Mouse (Mus musculus) MEL (cell line): Measurements from ENCODE around the gene Cyp2c23. TPM values are rescaled to one million over a fixed set of nuclear protein-coding genes. Genes with fewer than 3 reads are reported as not detected.
A peak's percentile ranks its signal among the peaks of the same experiment; 100 is the strongest.

Experiments used
- DNase-seq: peaks from one replicate; pipeline ENCODE4 v3.0.0; 2011; ENCODE audit warnings: low read depth, low spot score
- H3K27ac ChIP-seq: 2 replicates; pipeline ENCODE4 v1.5.1; 2012; ENCODE audit warnings: low read depth, mild to moderate bottlenecking, control low read depth, low read length, moderate library complexity; ENCODE audit not compliant: control insufficient read depth
- H3K27me3 ChIP-seq, 2 experiments: fragments of 150-350 bp in 1 of 2; sonication (generic) in 1 of 2; 2 replicates each; pipeline ENCODE4 v1.6.1; 2012; ENCODE audit warnings: low read length in 2 of 2, mild to moderate bottlenecking in 2 of 2, improper control_type of control experiment in 1 of 2, moderate library complexity in 1 of 2; ENCODE audit not compliant: insufficient read depth in 2 of 2, control insufficient read depth in 1 of 2
- H3K36me3 ChIP-seq, 2 experiments: 2 replicates each; pipeline ENCODE4 v1.6.1; 2012 to 2014; ENCODE audit warnings: low read length in 2 of 2, improper control_type of control experiment in 1 of 2, inconsistent platforms in 1 of 2, mild to moderate bottlenecking in 1 of 2; ENCODE audit not compliant: insufficient read depth in 2 of 2, control insufficient read depth in 1 of 2
- H3K4me1 ChIP-seq, 2 experiments: fragments of 150-350 bp in 1 of 2; sonication (generic) in 1 of 2; 2 replicates each; pipeline ENCODE4 v1.6.1; 2012; ENCODE audit warnings: low read length in 2 of 2, improper control_type of control experiment in 1 of 2, mild to moderate bottlenecking in 1 of 2; ENCODE audit not compliant: insufficient read depth in 2 of 2, control insufficient read depth in 1 of 2
- H3K4me3 ChIP-seq, 2 experiments: fragments of 150-350 bp in 1 of 2; sonication (generic) in 1 of 2; 2 replicates each; pipeline ENCODE4 v1.5.1; 2012; ENCODE audit warnings: low read depth in 2 of 2, low read length in 2 of 2, mild to moderate bottlenecking in 2 of 2, moderate library complexity in 2 of 2, control low read depth in 1 of 2, improper control_type of control experiment in 1 of 2; ENCODE audit not compliant: control insufficient read depth in 1 of 2, insufficient read depth in 1 of 2
- H3K79me2 ChIP-seq: 2 replicates; pipeline ENCODE4 v1.6.1; 2012; ENCODE audit warnings: mild to moderate bottlenecking, low read length, moderate library complexity; ENCODE audit not compliant: control insufficient read depth, poor library complexity, insufficient read depth
- H3K9ac ChIP-seq: 2 replicates; pipeline ENCODE4 v1.6.1; 2012; ENCODE audit warnings: low read depth, mild to moderate bottlenecking, control low read depth, low read length, moderate library complexity; ENCODE audit not compliant: control insufficient read depth, poor library complexity, severe bottlenecking
- H3K9me3 ChIP-seq: fragments of 150-350 bp; sonication (generic); replicated peaks from 2 replicates; pipeline ENCODE4 v1.6.1; 2012; ENCODE audit warnings: mild to moderate bottlenecking, low read length, improper control_type of control experiment, moderate library complexity; ENCODE audit not compliant: insufficient read depth
- BHLHE40 ChIP-seq: IDR thresholded peaks from 2 replicates; pipeline ENCODE4 v1.6.1; 2012; ENCODE audit warnings: low read depth, mild to moderate bottlenecking, inconsistent platforms, low read length, improper control_type of control experiment, borderline replicate concordance
- CTCF ChIP-seq, 3 experiments: IDR thresholded peaks in 2 of 3; conservative IDR thresholded peaks in 1 of 3; 2 replicates each; pipeline ENCODE4 v1.5.1; 2011 to 2012; ENCODE audit warnings: low read length in 3 of 3, low read depth in 2 of 3, mild to moderate bottlenecking in 2 of 3, improper control_type of control experiment in 1 of 3, inconsistent platforms in 1 of 3, mixed read lengths in 1 of 3, moderate library complexity in 1 of 3; ENCODE audit not compliant: control insufficient read depth in 1 of 3, insufficient read depth in 1 of 3, poor library complexity in 1 of 3, severe bottlenecking in 1 of 3
- E2F4 ChIP-seq: IDR thresholded peaks from 2 replicates; pipeline ENCODE4 v1.6.1; 2011; ENCODE audit warnings: low read depth, low read length, improper control_type of control experiment, borderline replicate concordance
- ELF1 ChIP-seq: IDR thresholded peaks from 2 replicates; pipeline ENCODE4 v1.6.1; 2014; ENCODE audit warnings: low read depth, mild to moderate bottlenecking, inconsistent platforms, low read length, improper control_type of control experiment, moderate library complexity
- EP300 ChIP-seq, 2 experiments: IDR thresholded peaks; 2 replicates each; pipeline ENCODE4 v1.6.1; 2011; ENCODE audit warnings: improper control_type of control experiment in 2 of 2, low read length in 2 of 2, low read depth in 1 of 2, mild to moderate bottlenecking in 1 of 2
- ETS1 ChIP-seq: IDR thresholded peaks from 2 replicates; pipeline ENCODE4 v1.6.1; 2012; ENCODE audit warnings: low read depth, mild to moderate bottlenecking, inconsistent platforms, low read length, improper control_type of control experiment, moderate library complexity
- GATA1 ChIP-seq: IDR thresholded peaks from 2 replicates; pipeline ENCODE4 v1.6.1; 2011; ENCODE audit warnings: low read depth, low read length, improper control_type of control experiment
- HCFC1 ChIP-seq: IDR thresholded peaks from 2 replicates; pipeline ENCODE4 v1.6.1; 2012; ENCODE audit warnings: low read depth, mild to moderate bottlenecking, inconsistent platforms, low read length, improper control_type of control experiment, moderate library complexity
- KAT2A ChIP-seq: conservative IDR thresholded peaks from 2 replicates; pipeline ENCODE4 v1.6.1; 2012; ENCODE audit warnings: low read depth, low read length, improper control_type of control experiment, inconsistent platforms
- MAZ ChIP-seq: IDR thresholded peaks from 2 replicates; pipeline ENCODE4 v1.6.1; 2012; ENCODE audit warnings: low read depth, mild to moderate bottlenecking, inconsistent platforms, low read length, improper control_type of control experiment
- MXI1 ChIP-seq: IDR thresholded peaks from 2 replicates; pipeline ENCODE4 v1.6.1; 2011; ENCODE audit warnings: mild to moderate bottlenecking, low read depth, low read length, improper control_type of control experiment
- MYC ChIP-seq: IDR thresholded peaks from 2 replicates; pipeline ENCODE4 v1.6.1; 2011; ENCODE audit warnings: low read depth, mild to moderate bottlenecking, low read length, improper control_type of control experiment, moderate library complexity
- NELFE ChIP-seq: IDR thresholded peaks from 2 replicates; pipeline ENCODE4 v1.6.1; 2011; ENCODE audit warnings: low read depth, low read length, improper control_type of control experiment
- POLR2A ChIP-seq, 2 experiments: IDR thresholded peaks; 2 replicates each; pipeline ENCODE4 v1.6.1; 2011 to 2012; ENCODE audit warnings: low read length in 2 of 2, mild to moderate bottlenecking in 2 of 2, control low read depth in 1 of 2, improper control_type of control experiment in 1 of 2, low read depth in 1 of 2, moderate library complexity in 1 of 2; ENCODE audit not compliant: control insufficient read depth in 1 of 2, insufficient read depth in 1 of 2, poor library complexity in 1 of 2
- RAD21 ChIP-seq: IDR thresholded peaks from 2 replicates; pipeline ENCODE4 v1.6.1; 2011; ENCODE audit warnings: mild to moderate bottlenecking, low read depth, low read length, improper control_type of control experiment
- RCOR1 ChIP-seq: IDR thresholded peaks from 2 replicates; pipeline ENCODE4 v1.6.1; 2012; ENCODE audit warnings: low read depth, mild to moderate bottlenecking, inconsistent platforms, low read length, improper control_type of control experiment
- SMC3 ChIP-seq: IDR thresholded peaks from 2 replicates; pipeline ENCODE4 v1.6.1; 2011; ENCODE audit warnings: low read depth, low read length, improper control_type of control experiment
- TBP ChIP-seq: IDR thresholded peaks from 2 replicates; pipeline ENCODE4 v1.8.0; 2011; ENCODE audit warnings: low read depth, low read length, improper control_type of control experiment
- TCF12 ChIP-seq: IDR thresholded peaks from 2 replicates; pipeline ENCODE4 v1.6.1; 2014; ENCODE audit warnings: low read depth, mild to moderate bottlenecking, inconsistent platforms, low read length, improper control_type of control experiment, moderate library complexity
- USF1 ChIP-seq: IDR thresholded peaks from 2 replicates; pipeline ENCODE4 v1.6.1; 2014; ENCODE audit warnings: low read depth, mild to moderate bottlenecking, inconsistent platforms, low read length, improper control_type of control experiment, moderate library complexity
- ZC3H11A ChIP-seq: IDR thresholded peaks from 2 replicates; pipeline ENCODE4 v1.6.1; 2012; ENCODE audit warnings: low read depth, mild to moderate bottlenecking, inconsistent platforms, low read length, improper control_type of control experiment
- ZKSCAN1 ChIP-seq: IDR thresholded peaks from 2 replicates; pipeline ENCODE4 v1.6.1; 2012; ENCODE audit warnings: low read depth, mild to moderate bottlenecking, inconsistent platforms, low read length, improper control_type of control experiment, moderate library complexity
- ZNF384 ChIP-seq: IDR thresholded peaks from 2 replicates; pipeline ENCODE4 v1.6.1; 2012; ENCODE audit warnings: low read depth, mild to moderate bottlenecking, inconsistent platforms, low read length, improper control_type of control experiment
- polyA plus RNA-seq, 2 experiments: library from polyadenylated mRNA; stranded (reverse) in 1 of 2; unstranded in 1 of 2; fragments of >175 nt in 1 of 2; fragments of >200 nt in 1 of 2; gene quantifications; 2 replicates each; pipeline versions ENCODE4 v1.2.1 to v1.2.4; 2012; ENCODE audit warnings: low replicate concordance in 2 of 2, low read depth in 1 of 2; ENCODE audit not compliant: insufficient read length in 2 of 2, insufficient read depth in 1 of 2, missing spikeins in 1 of 2
- total RNA-seq: library from RNA; depleted of rRNA; stranded (reverse); fragments of 300-350 nt; gene quantifications from 2 replicates; pipeline ENCODE4 v1.2.3, GENCODE M21; 2012

Gene Cyp2c23
- total and polyA plus RNA-seq, 3 experiments = not detected

GRCm38 (mm10) chr19:44068232-44068631 is 39.2 kb upstream of the Cyp2c23 start:
- Histone ChIP-seq H3K9ac (peak overlapping the region; percentile 85), H3K4me3 (peak overlapping the region; percentile 92 to 97), H3K27ac (peak overlapping the region; percentile 70), H3K4me1 (peaks cover 8 to 12% of the 10 kb centered on the region in 2 experiments; a peak in 2 of 4 replicates), H3K27me3 (no peaks in the 10 kb centered on the region), H3K36me3 (peaks cover 24 to 27% of the 10 kb centered on the region in 2 experiments), H3K9me3 (no peaks in the 10 kb centered on the region), H3K79me2 (peaks cover 23% of the 10 kb centered on the region)
- DNase-seq = peak; percentile 39
- TF ChIP-seq POLR2A (IDR thresholded peaks at IDR 0.05; ENCODE audit: control insufficient read depth in 1 of 2, insufficient read depth in 1 of 2, low read depth in 1 of 2, low read length in 2 of 2, poor library complexity in 1 of 2) (no peak), TCF12 (peak; percentile 54; the same call in 1 of the 2 replicates), GATA1 (peak; percentile 37; the same call in 1 of the 2 replicates), ZNF384 (peak; percentile 59), EP300 (IDR thresholded peaks at IDR 0.05; ENCODE audit: low read depth in 1 of 2, low read length in 2 of 2) (peak; percentile 49 to 56), ETS1 (peak; percentile 41; the same call in 1 of the 2 replicates), MYC (no peak; the same call in 1 of the 2 replicates)

- Histone ChIP-seq H3K36me3 (peaks cover 24 to 32% of the 10 kb centered on the region in 2 experiments), H3K9me3 (no peaks in the 10 kb centered on the region), H3K9ac (peak overlapping the region; percentile 85), H3K4me3 (peak overlapping the region; percentile 15 to 97; a peak in 3 of 4 replicates), H3K27ac (peak overlapping the region; percentile 4; the same call in 1 of the 2 replicates), H3K27me3 (no peaks in the 10 kb centered on the region), H3K4me1 (peaks cover 8 to 12% of the 10 kb centered on the region in 2 experiments; a peak in 2 of 4 replicates), H3K79me2 (peaks cover 23% of the 10 kb centered on the region)
- DNase-seq = peak; percentile 36
- 0 out of 2 replicates have a peak, but pooled peaks have one; percentile 45 for TF ChIP-seq MXI1
- no peak for TF ChIP-seq TBP
- no peak for TF ChIP-seq EP300 (IDR thresholded peaks at IDR 0.05; ENCODE audit: low read depth in 1 of 2, low read length in 2 of 2)
These were observed 38.5 kb upstream of the Cyp2c23 start for GRCm38 (mm10) chr19:44067323-44068049.

DNA sequence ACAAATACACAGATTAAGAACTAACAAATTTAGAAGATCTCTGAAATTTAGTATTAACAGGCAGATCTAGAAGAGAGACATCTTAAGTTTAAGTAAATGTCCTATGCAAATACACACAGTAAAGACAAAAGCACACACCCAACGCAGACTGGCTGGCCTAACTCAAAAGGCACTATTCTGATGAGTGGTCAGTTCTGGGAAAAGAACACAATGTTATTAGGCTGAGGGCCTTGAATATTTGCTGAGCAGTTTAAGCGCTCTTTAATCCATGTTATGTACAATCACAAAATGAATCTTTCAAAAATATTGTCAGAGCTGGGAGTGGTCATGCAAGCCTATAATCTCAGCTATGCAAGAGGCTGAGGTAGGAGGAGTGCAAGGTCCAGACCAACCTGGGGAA is 35.7 kb upstream of the Cyp2c23 start:
- Histone ChIP-seq H3K79me2 (peaks cover 23% of the 10 kb centered on the region), H3K9me3 (no peaks in the 10 kb centered on the region), H3K27me3 (no peaks in the 10 kb centered on the region), H3K4me1 (peaks cover 8 to 12% of the 10 kb centered on the region in 2 experiments; a peak in 2 of 4 replicates), H3K4me3 (no peak overlapping the region), H3K36me3 (peaks cover 22 to 58% of the 10 kb centered on the region in 2 experiments), H3K9ac (no peak overlapping the region), H3K27ac (no peak overlapping the region)
- DNase-seq = no peak
- TF ChIP-seq MXI1 (no peak), MAZ (no peak), ZC3H11A (no peak), POLR2A (IDR thresholded peaks at IDR 0.05; ENCODE audit: control insufficient read depth in 1 of 2, insufficient read depth in 1 of 2, low read depth in 1 of 2, low read length in 2 of 2, poor library complexity in 1 of 2) (no peak), BHLHE40 (no peak), SMC3 (no peak), ZKSCAN1 (no peak), E2F4 (no peak), MYC (no peak), HCFC1 (no peak), ELF1 (no peak), USF1 (no peak), RAD21 (no peak), TBP (no peak), KAT2A (no peak), EP300 (IDR thresholded peaks at IDR 0.05; ENCODE audit: low read depth in 1 of 2, low read length in 2 of 2) (no peak), RCOR1 (no peak), CTCF (IDR thresholded peaks at IDR 0.05 in 2 of 3, conservative IDR thresholded peaks at IDR 0.05 in 1 of 3; ENCODE audit: control insufficient read depth in 1 of 3, insufficient read depth in 1 of 3, low read depth in 2 of 3, low read length in 3 of 3, poor library complexity in 1 of 3, severe bottlenecking in 1 of 3) (no peak), ETS1 (no peak), NELFE (no peak)
